Mouse (Mus musculus) heart, adult 11 months (tissue): ENCODE results near the gene Mtmr1.
"Not testable (repeated sequence)": the region's sequence is repeated elsewhere in the genome, so short reads cannot be mapped to it uniquely, and the experiment has no call there.

Experiments used
- DNase-seq: peaks from one replicate; pipeline ENCODE4 v3.0.0; 2022

The Mtmr1 gene

GRCm38 (mm10) chrX:71364554-71364991 lies at the start of gene Mtmr1:
Gene Mtmr1, plus strand, starts transcription at chrX:71364760.
- DNase-seq, result peak; percentile 98

DNA sequence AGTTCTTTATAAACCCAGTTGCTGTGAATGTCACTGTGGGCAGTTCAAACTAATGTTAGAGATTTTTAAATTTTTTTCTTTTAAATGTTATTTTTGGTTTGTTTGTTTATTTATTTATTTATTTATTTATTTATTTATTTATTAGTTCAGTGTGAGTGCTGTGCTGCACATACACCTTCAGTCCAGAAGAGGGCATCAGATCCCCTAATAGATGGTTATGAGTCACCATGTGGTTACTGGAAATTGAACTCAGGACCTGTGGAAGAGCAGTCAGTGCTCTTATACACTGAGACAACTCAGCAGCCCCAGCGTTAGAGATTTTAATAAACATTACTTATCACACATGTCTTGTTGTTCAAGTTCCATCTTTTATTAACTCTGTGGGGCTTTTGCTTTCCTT lies 12.5 kb upstream of the Mtmr1 start:
- no peak for DNase-seq

- DNase-seq, result no peak
Measured at GRCm38 (mm10) chrX:71355331-71355730, 9.2 kb upstream of the Mtmr1 start.

- not testable (repeated sequence) for DNase-seq
Measured at GRCm38 (mm10) chrX:71361793-71362192, 2.8 kb upstream of the Mtmr1 start.

DNA sequence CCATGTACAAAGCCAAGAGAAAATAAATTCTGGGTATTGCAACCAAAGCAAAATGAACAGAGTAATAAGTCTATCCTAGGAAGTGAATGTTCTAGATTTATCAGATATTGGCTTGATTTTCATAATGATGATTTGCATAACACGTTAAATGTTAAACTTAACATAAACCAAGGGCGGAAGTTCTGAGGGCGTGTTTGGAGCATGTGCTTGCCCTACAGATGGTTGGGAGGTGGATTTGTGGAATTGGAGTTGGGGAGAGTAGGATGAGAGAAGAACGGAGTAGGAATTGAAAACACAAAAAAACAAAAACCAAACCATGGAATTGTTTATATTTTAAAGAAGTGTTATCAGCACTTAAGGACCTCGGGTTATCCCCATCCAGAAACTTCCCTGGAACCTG lies 498 bp upstream of the Mtmr1 start:
- no peak for DNase-seq

DNA sequence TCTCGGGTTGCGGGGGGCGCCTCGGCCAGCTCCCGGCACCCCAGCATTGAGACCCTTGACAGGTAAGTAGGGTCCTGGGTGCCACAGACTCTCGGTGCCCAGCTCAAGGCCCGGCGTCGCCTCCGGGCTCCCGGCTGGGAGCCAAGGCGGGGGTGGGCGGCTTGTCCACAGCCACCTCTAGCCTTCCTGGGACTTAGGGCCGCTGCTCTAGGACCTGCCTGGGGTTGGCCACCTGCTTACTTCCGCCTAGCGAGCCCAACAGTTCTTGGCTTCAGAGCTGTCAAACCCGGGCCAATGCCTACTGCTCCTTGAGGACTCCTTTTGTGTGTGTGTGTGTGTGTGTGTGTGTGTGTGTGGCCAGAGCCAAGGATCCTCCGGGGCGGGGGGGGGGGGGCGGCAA lies 451 bp downstream of the Mtmr1 start:
- DNase-seq, result no peak

GRCm38 (mm10) chrX:71365510-71365909 lies 950 bp downstream of the Mtmr1 start:
- DNase-seq, result peak; percentile 73

DNA sequence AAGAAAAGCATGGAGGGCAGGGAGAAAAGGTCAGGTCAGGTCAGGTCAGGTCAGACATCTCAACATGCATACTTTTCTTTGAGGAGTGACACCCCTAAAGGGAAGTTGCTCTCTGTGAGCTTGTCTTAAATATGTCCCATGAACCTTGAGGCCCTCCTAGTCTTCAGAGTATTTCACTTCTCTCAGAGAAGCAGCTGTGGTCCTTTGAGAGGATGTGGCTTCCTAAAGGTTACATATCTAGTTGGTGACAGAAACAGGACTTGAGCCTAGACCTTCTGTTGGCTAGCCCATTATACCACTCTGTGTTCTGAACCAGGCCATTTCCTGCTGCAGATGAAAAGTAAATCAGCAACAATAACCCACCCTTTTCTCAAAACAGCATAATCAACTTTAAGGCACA lies 2.4 kb downstream of the Mtmr1 start:
- DNase-seq, result no peak

DNA sequence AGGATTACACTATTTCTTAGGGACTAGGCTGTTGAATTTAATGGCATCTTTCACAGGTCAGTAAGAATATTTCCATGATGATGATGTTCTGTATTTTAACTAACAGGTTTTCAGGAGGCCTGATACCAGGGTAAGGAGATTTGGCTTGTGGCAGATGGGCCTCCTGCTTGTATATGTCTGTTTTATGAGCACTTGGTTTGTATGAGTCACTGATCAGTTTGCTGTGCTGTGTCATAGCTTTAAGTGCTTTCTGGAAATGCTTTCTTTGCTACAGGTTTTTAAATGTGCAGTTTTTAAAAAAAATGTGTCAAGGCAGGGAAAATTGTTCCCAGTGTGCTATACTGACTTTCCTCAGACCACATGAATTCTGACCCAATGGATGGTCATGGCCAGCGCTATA lies 12.2 kb downstream of the Mtmr1 start:
- no peak for DNase-seq

- DNase-seq, result no peak
Measured at GRCm38 (mm10) chrX:71378435-71378834, 13.9 kb downstream of the Mtmr1 start.

DNA sequence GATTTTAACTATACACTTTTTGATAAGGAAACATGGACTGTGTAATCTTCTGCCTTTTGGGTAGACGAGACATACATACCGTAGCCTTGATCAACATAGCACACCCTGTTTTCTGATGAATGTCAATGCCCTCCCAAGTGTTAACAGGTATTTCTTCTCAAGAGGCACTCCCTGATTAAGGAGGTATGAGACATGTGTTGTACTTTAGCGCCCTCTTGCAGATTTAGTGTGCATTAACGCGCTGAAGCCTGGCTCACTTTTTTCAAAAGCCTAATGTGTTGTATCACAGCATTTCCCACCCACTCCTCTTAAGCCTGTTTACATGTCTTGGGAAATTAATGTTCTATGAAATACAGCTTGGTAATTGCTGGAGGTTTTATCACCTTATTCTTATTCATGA lies 17.0 kb downstream of the Mtmr1 start:
- peak; percentile 64 for DNase-seq

GRCm38 (mm10) chrX:71396326-71396725 lies 31.8 kb downstream of the Mtmr1 start:
- DNase-seq, result no peak

GRCm38 (mm10) chrX:71406290-71406689 lies 41.7 kb downstream of the Mtmr1 start:
- DNase-seq, result no peak

- DNase-seq, result peak; percentile 21
Measured at GRCm38 (mm10) chrX:71408386-71408785, 43.8 kb downstream of the Mtmr1 start.

DNA sequence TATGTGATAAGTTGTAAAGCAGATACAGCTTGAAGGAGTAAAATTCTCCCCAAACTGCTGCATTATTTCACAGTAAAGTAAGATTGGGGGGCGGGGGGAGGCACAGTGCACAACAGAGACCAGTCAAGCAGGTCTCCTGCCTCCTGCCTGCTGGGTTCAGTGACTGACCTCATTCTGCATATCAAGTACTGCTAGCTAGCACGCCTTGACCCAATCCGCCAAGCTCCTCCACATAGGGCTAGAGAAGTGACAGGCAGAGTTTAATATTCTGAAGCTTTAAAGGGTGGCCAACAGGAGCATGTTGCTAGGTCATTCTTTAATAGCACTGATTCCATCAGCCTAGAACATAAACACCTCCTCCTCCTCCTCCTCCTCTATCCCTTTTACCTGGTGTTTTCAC lies 48.2 kb downstream of the Mtmr1 start:
- no peak for DNase-seq

GRCm38 (mm10) chrX:71413616-71414015 lies 49.1 kb downstream of the Mtmr1 start:
- DNase-seq, result peak; percentile 11

- DNase-seq, result no peak
Measured at GRCm38 (mm10) chrX:71424852-71425251, 60.3 kb downstream of the Mtmr1 start.

- DNase-seq, result peak; percentile 89
Measured at GRCm38 (mm10) chrX:71425746-71426519, 61.4 kb downstream of the Mtmr1 start.

- DNase-seq, result no peak
Measured at GRCm38 (mm10) chrX:71427491-71427890, 62.9 kb downstream of the Mtmr1 start.

DNA sequence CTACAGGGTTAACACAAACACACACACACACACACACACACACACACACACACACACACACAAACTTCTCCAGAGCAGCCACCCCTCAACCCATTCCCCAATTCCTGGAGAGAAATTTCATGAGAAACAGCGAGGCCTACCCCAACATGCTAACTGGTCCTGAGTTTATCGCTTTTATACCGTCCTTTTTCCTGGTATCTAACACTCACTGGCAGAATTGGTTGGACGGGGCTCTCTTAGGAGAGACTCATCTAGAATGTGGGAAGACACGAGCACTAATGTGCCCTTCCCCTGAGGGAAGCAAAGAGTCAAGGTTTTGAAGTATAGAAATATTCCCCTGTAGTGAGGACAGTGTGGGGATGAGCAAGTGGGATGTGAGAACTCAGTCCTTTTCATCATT lies 66.3 kb downstream of the Mtmr1 start:
- DNase-seq, result peak; percentile 4

DNA sequence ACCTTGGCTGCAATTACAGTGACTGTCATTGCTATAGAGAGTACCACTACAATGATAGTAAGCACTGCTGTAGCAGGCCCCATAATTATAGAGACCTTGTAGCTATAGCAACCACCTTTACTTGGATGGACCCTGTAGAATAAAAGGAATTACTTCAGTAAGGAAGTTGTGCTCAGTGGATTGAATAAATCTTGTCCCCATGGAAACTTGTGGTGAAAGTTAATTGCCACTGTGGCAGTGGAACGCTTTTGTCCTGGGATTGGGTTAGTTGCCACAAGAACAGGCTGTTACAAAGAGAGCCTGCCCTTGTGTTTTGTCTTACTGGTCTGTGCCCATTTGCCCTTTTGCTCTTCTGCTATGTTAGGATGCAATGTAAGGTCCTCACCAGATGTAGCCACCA lies 69.9 kb downstream of the Mtmr1 start:
- DNase-seq, result peak; percentile 4

DNA sequence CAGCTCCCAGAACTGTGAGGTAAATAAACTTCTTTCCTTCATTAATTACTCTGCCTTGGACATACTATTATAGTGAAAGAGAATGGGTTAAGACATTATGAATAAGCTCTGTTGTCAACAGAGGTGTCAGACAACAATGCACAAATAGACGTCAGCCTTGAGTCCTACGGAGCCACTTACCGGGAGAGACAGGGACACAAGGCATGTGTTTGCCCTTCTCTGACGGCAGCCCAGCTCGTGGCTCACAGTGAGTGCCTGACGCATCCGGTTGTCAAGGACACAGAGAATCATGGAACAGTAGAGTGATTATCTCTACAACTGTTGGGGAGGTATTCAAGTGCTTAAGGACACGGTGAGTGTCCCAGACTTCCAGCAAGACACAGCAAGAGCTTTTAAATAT lies 70.3 kb downstream of the Mtmr1 start:
- peak; percentile 70 for DNase-seq

- DNase-seq, result no peak
Measured at GRCm38 (mm10) chrX:71435542-71435941, 71.0 kb downstream of the Mtmr1 start.

DNA sequence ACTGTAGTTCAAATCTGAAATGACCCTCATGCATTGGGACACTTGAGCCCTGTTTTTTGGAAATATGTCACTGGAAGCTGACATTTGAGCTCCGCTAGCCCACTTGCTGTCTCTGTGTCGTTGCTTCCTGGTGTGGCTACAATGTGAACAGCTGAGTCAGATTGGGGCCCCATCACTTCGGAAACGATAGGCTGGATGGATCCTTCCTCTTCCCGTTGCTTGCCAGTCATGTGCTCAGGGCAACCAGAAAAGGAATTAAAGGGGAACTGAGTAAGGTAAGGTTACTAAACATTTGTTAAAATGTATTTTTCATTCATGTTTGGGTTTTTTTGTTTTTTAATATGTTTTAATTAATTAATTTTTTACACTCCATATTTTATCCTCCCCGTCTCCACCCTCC lies 74.9 kb downstream of the Mtmr1 start:
- DNase-seq, result peak; percentile 85

DNA sequence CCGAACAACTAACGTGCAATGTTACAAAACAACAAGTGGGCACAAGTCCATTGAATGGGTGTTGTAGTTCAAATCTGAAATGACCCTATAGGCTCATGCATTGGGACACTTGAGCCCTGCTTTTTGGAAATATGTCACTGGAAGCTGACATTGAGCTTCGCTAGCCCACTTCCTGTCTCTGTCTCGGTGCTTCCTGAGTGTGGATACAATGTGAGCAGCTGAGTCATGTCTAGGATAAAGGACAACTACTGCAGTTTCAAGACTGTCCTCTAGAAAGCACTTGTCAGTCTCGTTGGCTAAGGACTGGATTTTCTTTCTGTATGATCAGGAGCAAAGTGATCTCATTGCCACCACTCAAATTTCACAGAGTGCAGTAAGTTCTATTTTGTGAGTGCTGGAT lies 78.4 kb downstream of the Mtmr1 start:
- DNase-seq, result peak; percentile 16
